Mouse (Mus musculus) gonadal fat pad, adult 2 months (tissue): ENCODE measurements around the gene Hist1h3e. TPM values are rescaled to one million over a fixed set of nuclear protein-coding genes. Genes with fewer than 3 reads are reported as not detected.
"Not testable (repeated sequence)": the region's sequence is repeated elsewhere in the genome, so short reads cannot be mapped to it uniquely, and the experiment has no call there.

ENCODE experiments used
- DNase-seq: peaks from one replicate; pipeline ENCODE4 v3.0.0-alpha.2; 2012; ENCODE audit warnings: low read depth
- polyA plus RNA-seq: library from polyadenylated mRNA; depleted of rRNA; stranded (reverse); fragments of >200 nt; gene quantifications from 2 replicates; pipeline ENCODE4 v1.2.3, GENCODE M21; 2012

The Hist1h3e gene
- polyA plus RNA-seq, 1 experiment: 11.9 TPM

DNA sequence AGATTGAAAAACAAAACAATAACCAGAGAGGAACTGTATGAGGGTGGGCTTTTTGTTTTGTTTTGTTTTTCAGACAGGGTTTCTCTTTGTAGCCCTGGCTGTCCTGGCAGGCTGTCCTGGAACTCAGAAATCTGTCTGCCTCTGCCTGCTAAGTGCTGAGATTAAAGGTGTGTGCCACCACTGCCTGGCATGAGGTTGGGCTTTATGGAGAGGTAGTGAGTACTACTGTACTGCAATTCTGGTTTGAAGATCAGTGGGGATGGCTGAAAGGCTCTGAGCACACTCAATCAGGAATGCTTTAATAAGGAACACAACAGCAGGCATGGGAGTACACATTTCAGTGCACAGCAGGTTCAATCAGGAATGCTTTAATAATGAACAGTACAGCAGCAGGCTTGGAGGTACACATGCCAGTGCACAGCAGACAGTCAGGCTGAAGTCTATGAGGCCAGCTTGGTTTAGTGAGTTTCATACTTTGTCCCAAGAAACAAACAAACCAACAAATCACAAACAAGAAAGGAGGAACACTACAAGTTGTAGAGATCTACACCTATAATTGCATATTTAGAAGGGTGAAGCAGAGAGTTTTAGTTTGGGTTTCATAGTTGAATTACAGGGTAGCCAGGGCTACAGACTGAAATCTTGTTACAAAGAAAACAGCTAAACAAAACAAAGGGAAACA, 21.4 kb upstream of the Hist1h3e start:
- no peak for DNase-seq

DNA sequence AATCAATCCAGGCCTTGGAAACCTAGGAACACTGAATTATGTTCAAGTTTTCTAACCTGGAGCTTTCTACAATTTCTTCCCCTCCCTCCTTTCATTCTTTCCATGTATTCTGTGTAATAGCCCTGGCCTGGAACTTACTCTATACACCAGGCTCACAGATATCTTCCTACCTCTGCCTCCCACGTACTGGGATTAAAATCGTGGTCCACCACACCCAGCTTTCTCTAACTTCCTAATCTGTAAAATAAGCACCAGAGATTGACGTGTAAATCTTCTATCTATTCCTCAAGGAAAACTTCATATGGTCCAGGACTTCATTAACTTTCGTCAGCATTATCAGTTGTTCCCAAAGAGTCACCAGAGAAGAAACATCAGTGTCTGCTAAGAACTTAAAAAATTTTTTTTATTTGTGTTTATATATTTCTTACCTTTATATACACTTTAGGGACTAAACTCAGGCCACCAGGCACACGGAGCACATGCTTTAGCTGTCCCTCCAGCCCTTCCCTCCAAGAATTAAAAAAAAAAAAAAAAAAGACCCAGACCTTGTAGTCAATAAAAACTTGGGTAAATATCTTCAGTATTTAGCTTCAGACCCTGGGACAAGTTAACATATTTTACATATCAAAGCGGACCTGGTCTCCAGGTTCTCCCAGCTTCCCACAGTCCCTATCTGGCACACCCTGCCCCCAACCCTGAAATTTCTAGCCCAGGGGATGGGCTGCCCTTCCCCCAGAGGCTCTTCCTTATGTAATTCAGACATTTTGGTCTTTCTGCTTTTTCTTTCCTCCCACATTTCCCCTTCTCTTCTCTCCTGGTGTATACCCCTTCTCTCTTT, 20.3 kb upstream of the Hist1h3e start:
- DNase-seq: no peak

DNA sequence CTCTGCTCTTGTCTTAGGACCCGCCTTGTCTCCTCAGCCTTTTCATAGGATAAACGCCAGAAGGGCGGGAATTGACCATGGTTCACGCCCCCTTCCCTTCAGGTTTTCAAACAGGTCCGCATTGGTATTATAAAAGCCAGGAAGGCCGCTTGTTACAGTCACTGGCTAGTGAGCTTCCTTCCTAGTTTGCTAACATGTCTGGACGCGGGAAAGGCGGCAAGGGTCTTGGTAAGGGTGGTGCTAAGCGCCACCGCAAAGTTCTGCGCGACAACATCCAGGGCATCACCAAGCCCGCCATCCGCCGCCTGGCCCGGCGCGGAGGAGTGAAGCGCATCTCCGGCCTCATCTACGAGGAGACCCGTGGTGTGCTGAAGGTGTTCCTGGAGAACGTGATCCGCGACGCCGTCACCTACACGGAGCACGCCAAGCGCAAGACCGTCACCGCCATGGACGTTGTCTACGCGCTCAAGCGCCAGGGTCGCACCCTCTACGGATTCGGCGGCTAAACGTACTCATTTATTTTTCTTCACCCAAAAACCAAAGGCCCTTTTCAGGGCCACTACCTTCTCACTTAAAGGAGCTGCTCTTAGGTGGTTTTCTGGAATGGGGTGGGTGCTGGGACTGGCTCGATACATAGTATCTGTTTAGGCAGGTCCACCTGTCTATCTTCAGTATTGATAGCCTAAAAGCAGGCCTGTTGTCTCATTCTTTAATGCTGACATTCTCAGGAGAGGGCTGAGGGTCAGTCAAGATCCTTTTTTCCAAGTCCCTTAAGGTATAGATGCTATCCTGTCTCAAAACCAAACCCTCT, 19.4 kb upstream of the Hist1h3e start, which contains the start of gene Hist1h4d:
Hist1h4d (plus strand) TSS at position 191 of the 811 bp plus-strand sequence.
- DNase-seq: peak; percentile 92

DNA sequence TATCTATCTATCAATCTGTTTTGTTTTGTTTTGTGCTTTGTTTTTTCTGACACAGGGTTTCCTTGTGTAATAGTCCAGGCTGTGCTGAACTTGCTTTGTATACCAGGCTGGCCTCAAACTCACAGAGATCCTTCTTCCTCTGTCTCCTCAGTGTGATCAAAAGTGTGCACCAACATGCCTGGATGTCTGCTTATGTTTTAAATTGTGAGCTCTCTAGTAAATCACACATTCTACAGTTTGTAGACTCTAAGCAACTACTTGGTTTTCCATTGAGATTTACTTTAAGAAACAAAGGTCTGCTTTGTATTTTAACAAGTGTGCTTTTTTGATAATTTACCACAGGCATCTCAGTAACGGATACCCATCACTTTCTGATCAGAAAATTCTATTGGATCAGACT, 15.7 kb upstream of the Hist1h3e start:
- no peak for DNase-seq

DNA sequence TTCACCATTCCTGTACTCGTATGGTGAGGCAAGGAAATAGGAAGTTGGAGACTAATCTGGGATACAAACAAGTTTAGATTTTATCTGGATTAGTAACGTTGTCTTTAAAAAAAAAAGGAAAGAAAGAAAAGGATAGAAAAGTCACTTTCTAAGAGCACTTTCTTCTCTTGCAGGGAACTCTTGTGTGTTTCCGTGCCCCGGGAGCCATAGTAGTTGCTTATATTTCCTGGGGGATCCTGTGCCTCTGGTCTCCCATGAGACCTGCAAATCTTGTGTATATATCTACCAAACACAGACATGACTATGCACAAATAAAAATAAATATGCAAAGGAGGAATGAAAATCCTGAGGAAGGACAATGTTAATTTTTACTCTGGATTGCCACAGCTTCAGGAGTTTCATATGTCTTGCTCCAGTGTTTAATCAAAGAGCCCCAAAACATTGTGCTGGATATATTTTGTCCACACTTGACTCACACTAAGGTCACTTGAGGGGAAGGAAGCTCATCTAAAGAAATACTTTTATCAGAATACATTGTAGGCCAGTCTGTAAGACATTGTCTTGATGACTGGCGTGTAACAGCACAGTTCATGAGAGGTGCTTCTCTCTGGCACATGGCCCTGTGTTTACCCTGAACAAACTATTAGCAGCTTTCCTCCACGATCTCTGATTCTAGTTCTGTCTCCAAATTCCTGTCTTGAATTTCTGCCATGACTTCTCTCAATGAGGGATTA, 14.9 kb upstream of the Hist1h3e start:
- DNase-seq: no peak

DNA sequence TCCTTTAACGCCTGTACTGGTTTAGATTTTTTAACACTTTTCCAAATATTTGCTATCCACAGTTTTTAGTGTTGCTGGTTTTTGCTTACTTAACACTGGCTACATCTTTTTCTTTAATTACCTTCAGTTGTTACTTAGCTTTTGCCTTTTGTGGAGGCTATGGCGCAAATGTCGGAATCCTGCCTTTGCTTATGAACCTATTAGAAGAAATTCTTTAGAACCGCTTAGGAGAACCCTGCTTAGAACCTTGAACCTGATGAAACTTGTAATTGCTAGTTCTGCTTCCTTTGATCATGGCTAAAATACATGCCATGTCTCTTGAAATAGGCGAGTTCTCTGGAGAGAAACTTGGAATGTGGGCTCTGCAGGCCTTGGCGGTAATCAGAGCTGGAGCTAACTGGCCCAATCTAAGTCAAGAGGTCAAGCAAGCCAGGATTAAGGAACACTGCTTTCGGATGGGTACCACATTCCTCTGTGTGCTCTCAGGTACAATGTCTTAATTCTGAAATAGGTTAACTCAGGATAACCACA, 14.2 kb upstream of the Hist1h3e start:
- no peak for DNase-seq

DNA sequence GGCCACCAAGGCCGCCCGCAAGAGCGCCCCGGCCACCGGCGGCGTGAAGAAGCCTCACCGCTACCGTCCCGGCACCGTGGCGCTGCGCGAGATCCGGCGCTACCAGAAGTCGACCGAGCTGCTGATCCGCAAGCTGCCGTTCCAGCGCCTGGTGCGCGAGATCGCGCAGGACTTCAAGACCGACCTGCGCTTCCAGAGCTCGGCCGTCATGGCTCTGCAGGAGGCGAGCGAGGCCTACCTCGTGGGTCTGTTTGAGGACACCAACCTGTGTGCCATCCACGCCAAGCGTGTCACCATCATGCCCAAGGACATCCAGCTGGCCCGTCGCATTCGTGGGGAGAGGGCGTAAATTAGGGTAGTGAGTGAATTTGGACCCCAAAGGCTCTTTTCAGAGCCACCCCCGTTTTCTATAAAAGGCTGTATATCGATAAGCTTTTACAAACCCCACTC, 13.7 kb upstream of the Hist1h3e start:
- not testable (repeated sequence) for DNase-seq

DNA sequence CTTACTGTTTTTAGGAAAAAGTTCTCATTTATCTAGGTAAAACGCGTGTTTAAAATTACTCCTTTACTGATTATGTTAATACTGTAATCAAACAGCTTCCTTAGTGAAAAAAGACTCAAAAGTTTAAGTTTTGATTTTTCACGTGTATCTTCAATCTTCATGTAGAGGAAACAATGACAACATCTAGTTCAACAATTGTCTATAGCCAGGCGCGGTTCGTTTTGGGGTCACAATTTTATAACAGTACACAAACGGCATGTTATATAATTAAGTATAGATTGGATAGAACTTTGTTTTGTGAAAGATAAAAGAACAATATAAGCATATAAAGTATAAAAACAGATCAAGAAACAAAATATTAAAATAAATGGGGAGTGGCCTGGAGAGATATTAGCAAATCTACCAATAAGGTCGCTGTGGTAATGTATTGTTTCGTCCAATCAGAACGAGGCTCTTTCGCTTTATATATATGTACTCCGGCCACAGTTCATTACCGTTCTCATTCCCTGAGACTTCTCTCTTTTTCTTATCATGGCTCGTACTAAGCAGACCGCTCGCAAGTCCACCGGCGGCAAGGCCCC, 13.2 kb upstream of the Hist1h3e start, which contains the start of gene Hist1h3d:
Hist1h3d (plus strand) TSS at position 493 of the 581 bp plus-strand sequence.
- no peak for DNase-seq

DNA sequence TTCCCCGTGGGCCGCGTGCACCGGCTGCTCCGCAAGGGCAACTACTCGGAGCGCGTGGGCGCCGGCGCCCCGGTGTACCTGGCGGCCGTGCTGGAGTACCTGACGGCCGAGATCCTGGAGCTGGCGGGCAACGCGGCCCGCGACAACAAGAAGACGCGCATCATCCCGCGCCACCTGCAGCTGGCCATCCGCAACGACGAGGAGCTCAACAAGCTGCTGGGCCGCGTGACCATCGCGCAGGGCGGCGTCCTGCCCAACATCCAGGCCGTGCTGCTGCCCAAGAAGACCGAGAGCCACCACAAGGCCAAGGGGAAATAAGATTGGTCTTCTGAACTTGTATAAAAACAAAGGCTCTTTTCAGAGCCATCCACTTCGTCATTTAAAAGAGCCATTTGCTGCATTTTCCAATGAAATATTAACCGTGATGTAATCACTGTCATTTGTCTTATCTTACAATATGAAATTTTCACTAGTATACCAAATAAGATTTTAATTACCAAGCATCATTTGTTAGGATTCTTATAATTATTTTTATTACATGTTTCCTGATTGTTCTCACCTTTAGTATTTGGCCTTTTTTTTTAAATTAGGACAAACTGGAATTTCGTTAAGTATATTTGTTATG, 12.5 kb upstream of the Hist1h3e start:
- DNase-seq: not testable (repeated sequence)

DNA sequence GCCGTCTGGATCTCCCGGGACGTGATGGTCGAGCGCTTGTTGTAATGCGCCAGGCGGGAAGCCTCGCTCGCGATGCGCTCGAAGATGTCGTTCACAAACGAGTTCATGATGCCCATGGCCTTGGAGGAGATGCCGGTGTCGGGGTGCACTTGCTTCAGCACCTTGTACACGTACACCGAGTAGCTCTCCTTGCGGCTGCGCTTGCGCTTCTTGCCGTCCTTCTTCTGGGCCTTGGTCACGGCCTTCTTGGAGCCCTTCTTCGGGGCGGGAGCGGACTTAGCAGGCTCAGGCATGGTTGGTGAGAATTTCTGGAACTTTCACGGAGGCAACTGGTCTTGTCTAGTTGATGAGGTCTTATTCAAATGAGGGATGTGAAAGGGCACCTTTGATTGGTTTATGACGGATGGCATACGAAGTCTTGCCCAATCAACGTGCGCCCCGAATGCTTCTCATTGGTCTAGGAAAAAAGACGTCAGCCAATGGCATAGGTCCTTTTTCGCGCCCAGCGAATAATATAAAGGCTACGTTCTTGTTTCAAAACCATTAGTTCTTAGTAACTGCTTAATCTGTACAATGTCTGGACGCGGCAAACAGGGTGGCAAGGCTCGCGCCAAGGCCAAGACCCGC, 11.8 kb upstream of the Hist1h3e start, which contains the start of the genes Hist1h2bf and Hist1h2ad:
Hist1h2bf (minus strand) TSS at position 299 of the 627 bp plus-strand sequence.
Hist1h2ad (plus strand) TSS at position 484 of the 627 bp plus-strand sequence.
- DNase-seq: not testable (repeated sequence)

DNA sequence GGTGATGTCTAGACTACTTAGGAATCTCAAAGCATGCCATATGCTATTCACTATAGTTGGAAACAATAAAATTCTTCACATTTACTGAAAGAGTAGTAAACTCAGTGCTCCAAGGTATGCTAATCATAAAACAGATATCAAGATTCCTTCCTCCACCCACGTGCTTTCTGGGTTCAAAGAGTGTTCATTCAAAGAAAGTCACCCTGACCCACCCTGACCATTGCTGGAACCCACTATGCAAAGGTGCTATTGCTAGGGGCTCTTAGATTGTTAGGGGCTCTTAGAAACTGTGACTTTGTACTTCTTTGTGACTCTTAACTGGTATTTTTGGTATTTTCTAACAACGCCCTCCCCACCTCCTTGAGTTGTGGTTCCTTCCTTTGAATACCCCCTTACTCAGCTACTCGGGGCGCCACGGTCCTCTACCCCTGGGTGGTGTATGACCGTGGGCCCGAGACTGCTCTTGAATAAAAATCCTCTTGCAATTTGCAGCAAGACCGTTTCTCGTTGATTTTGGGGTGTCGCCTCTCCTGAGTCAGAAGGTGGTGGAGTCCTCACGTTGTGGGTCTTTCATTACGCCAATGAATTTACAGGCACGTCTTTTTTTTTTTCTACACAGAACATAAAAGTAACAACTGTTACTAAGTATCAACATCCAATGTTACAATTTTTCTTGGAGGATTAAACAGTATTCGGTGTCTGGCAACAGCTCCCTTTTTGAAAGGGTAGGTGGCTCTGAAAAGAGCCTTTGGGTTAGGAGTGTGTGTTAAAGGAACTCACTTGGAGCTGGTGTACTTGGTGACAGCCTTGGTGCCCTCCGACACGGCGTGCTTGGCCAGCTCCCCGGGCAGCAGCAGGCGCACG, 11.1 kb upstream of the Hist1h3e start:
- not testable (repeated sequence) for DNase-seq

DNA sequence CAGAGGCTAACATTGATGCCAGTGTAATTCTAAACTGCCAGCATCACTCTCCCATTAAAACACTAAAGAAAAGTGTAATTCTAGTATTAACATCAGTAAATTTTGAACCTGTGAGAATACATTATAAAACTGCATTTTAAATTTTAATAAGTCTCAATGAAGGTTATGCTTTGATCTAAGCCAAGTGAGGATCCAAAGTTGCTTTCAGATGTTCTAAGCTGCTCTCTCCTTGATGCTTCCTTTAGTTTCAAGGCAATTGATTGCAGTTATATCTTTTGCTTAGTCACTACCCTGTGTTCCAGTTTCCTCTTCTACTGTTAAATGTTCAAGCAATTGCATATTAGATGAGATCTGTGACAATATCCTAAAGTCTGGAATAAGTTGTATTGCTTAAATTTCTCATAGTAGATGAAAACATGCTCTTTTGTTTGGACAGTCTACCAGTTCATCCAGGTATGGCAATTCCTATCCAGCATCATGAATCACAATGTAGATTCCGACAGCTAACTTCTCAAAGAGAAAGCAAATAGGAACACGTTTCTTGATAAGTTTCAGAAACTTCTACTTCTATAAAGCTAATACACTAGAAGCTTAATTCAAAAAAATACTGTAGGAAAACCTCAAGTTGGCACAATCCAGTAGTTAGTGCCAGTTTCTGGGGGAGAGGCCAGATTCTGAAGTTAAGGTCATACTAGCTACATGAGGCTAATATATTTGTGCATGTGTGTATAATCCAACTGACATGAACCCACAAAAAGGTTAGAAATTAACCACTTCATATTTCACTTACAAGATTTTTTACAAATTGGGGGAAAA, 10.3 kb upstream of the Hist1h3e start:
- DNase-seq: no peak

DNA sequence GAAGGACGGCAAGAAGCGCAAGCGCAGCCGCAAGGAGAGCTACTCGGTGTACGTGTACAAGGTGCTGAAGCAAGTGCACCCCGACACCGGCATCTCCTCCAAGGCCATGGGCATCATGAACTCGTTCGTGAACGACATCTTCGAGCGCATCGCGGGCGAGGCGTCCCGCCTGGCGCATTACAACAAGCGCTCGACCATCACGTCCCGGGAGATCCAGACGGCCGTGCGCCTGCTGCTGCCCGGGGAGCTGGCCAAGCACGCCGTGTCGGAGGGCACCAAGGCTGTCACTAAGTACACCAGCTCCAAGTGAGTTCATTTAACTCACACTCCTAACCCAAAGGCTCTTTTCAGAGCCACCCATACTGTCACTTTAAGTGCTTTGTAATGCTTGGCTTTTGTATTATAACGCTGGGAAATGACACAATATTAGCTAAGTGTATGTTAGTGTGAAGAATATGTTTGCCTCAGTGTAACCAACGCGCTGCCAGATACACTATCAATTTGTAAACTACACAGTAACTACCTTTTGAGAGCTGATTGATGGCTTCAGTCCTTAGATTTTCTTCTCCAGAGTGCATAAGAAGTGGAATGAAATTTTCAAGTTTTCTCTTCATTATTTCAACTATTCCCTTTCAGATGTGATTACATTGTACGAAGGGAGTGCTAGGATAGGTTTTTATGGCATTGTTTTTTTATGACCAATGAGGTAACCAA, 9.5 kb upstream of the Hist1h3e start:
- not testable (repeated sequence) for DNase-seq

DNA sequence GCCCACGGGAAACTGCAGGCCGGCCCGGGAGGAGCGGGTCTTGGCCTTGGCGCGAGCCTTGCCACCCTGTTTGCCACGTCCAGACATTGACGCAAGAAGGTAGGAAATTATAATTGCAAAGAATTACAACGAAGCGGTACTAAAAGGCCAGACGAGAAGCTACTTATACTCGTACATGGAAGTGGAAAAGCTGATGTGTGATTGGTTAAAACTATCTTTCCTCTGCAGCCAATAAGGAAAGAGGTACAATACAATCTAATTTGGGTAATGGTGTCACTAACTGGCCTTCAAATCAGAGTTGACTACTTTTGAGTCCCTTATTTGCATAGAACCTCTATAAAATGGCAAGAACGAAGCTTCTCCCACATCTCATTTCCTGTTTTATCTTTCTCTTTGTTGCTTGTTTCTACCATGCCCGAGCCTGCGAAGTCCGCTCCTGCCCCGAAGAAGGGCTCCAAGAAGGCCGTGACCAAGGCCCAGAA, 8.9 kb upstream of the Hist1h3e start, which contains the start of the genes Hist1h2ae and Hist1h2bg:
Hist1h2ae (minus strand) TSS at position 199 of the 482 bp plus-strand sequence.
Hist1h2bg (plus strand) TSS at position 375 of the 482 bp plus-strand sequence.
- no peak for DNase-seq

DNA sequence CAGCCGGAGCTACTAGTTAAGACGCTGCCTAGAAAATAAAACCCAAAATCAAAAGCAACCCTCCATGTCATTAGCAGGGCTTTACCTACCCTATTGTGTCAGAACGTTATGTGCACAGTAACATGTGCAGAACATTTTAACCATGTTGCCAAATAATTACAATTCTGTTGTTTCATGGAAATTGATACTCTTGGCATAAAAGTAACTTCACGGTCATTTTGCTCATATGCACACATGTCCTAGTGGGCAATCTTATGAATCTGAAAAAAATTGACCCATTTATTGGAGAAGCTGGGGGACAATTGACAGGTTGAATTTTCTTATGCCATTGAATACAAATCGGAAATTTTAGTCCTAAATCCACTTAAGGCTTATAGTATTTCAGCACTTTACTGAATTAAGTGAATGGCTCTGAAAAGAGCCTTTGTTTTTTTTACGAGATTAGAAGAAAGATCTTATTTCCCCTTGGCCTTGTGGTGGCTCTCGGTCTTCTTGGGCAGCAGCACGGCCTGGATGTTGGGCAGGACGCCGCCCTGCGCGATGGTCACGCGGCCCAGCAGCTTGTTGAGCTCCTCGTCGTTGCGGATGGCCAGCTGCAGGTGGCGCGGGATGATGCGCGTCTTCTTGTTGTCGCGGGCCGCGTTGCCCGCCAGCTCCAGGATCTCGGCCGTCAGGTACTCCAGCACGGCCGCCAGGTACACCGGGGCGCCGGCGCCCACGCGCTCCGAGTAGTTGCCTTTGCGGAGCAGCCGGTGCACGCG, 8.3 kb upstream of the Hist1h3e start:
- not testable (repeated sequence) for DNase-seq

DNA sequence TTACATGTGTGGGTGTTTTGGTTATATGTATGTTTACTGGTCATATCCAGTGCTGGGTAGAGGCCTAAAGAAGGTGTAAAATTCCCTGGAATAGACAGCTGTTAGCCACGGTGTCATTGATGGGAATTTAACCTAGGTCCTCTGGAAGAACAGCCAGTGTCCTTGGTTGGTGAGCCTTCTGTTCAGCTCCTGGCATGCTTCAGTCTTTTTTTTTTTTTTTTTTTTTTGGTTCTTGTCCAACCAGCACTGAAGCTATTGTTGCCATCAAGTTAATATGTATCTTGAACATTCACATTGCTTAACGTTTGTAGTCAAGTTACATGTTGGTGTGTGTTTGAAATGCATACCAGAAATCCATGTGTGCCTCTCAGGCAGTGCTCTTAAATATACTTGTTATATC, 2.3 kb upstream of the Hist1h3e start:
- no peak for DNase-seq
